Mouse (Mus musculus) ES-E14 (cell line): Measurements from ENCODE around the gene Ly6g6f.

Experiments used
- CHD2 ChIP-seq: IDR thresholded peaks from 2 replicates; pipeline ENCODE4 v1.6.1; 2014; ENCODE audit warnings: mild to moderate bottlenecking, low read depth, low read length, inconsistent platforms
- HCFC1 ChIP-seq: IDR thresholded peaks from 2 replicates; pipeline ENCODE4 v1.6.1; 2012; ENCODE audit warnings: low read length, inconsistent platforms, borderline replicate concordance; ENCODE audit not compliant: insufficient read depth
- MAFK ChIP-seq: IDR thresholded peaks from 2 replicates; pipeline ENCODE4 v1.6.1; 2014; ENCODE audit warnings: mild to moderate bottlenecking, low read depth, low read length, inconsistent platforms; ENCODE audit not compliant: insufficient read depth
- ZNF384 ChIP-seq: IDR thresholded peaks from 2 replicates; pipeline ENCODE4 v1.6.1; 2012; ENCODE audit warnings: low read depth, low read length, inconsistent platforms

- TF ChIP-seq HCFC1, result no peak
- TF ChIP-seq MAFK, result no peak
- no peak for TF ChIP-seq CHD2
- no peak for TF ChIP-seq ZNF384
Measured at GRCm38 (mm10) chr17:35077285-35077684, 8.1 kb downstream of the Ly6g6f start.
